Mouse (Mus musculus) embryonic facial prominence, embryonic 13.5 days (tissue): ENCODE measurements at regions not wholly inside any gene's neighbourhood (a gene's known extent, or its start where the extent isn't known, plus 50 kb on each side); places are given as distances from the start of the nearest gene placed in this dataset. TPM values are rescaled to one million over a fixed set of nuclear protein-coding genes. Genes with fewer than 3 reads are reported as not detected.

ENCODE experiments used
- microRNA-seq: library from miRNA; unstranded; fragments of <30 nt; microRNA quantifications from one replicate; pipeline ENCODE4, GENCODE M21; 2016

Small RNA genes lying in the stretch of these regions (microRNA-seq; reads per million reads assigned to microRNA genes)
- gene Gm23681: not detected
